Mouse (Mus musculus) neural tube, embryonic 13.5 days (tissue): ENCODE results near the gene Tbx21. TPM values are rescaled to one million over a fixed set of nuclear protein-coding genes. Genes with fewer than 3 reads are reported as not detected.

ENCODE experiments used
- ATAC-seq: fragments of 200-750 bp; cut with Nextera tagmentation; 2 replicates; pipeline ENCODE4 v1.8.0; 2017; ENCODE audit warnings: low read depth, mild to moderate bottlenecking, moderate TSS enrichment, moderate library complexity
- H3K27ac ChIP-seq: fragments of 300-500 bp; sonication (generic); replicated peaks from 2 replicates; pipeline ENCODE4 v1.5.1; 2015; ENCODE audit warnings: moderate library complexity, mild to moderate bottlenecking, inconsistent platforms
- H3K27me3 ChIP-seq: fragments of 300-500 bp; sonication (generic); 2 replicates; pipeline ENCODE4 v1.6.1; 2015; ENCODE audit warnings: mild to moderate bottlenecking, inconsistent platforms
- H3K36me3 ChIP-seq: fragments of 300-500 bp; sonication (generic); 2 replicates; pipeline ENCODE4 v1.6.1; 2015; ENCODE audit warnings: mild to moderate bottlenecking, inconsistent platforms
- H3K4me1 ChIP-seq: fragments of 300-500 bp; sonication (generic); replicated peaks from 2 replicates; pipeline ENCODE4 v1.6.1; 2015; ENCODE audit warnings: inconsistent platforms
- H3K4me2 ChIP-seq: fragments of 300-500 bp; sonication (generic); 2 replicates; pipeline ENCODE4 v1.6.1; 2015; ENCODE audit warnings: inconsistent platforms, mild to moderate bottlenecking, moderate library complexity
- H3K4me3 ChIP-seq: fragments of 300-500 bp; sonication (generic); 2 replicates; pipeline ENCODE4 v1.5.1; 2015; ENCODE audit warnings: mild to moderate bottlenecking, inconsistent platforms
- H3K9ac ChIP-seq: fragments of 300-500 bp; sonication (generic); 2 replicates; pipeline ENCODE4 v1.6.1; 2015; ENCODE audit warnings: moderate library complexity, mild to moderate bottlenecking, inconsistent platforms
- H3K9me3 ChIP-seq: fragments of 300-500 bp; sonication (generic); 2 replicates; pipeline ENCODE4 v1.6.1; 2016; ENCODE audit warnings: inconsistent platforms
- WGBS: fragments of 180-500 bp; shearing (Covaris S2); methylation state at CpG from one replicate; pipeline ENCODE4 v1.1.7; 2015; 5-methylcytosine and 5-hydroxymethylcytosine counted together
- polyA plus RNA-seq: library from polyadenylated mRNA; unstranded; fragments of >200 nt; fragmentation: Nextera tagmentation; extraction: Ambion mirVana; gene quantifications from 2 replicates; pipeline ENCODE4 v1.2.1, GENCODE M21; 2015

The Tbx21 gene
- polyA plus RNA-seq, 1 experiment from 2014 or later, result 0.07 TPM

DNA sequence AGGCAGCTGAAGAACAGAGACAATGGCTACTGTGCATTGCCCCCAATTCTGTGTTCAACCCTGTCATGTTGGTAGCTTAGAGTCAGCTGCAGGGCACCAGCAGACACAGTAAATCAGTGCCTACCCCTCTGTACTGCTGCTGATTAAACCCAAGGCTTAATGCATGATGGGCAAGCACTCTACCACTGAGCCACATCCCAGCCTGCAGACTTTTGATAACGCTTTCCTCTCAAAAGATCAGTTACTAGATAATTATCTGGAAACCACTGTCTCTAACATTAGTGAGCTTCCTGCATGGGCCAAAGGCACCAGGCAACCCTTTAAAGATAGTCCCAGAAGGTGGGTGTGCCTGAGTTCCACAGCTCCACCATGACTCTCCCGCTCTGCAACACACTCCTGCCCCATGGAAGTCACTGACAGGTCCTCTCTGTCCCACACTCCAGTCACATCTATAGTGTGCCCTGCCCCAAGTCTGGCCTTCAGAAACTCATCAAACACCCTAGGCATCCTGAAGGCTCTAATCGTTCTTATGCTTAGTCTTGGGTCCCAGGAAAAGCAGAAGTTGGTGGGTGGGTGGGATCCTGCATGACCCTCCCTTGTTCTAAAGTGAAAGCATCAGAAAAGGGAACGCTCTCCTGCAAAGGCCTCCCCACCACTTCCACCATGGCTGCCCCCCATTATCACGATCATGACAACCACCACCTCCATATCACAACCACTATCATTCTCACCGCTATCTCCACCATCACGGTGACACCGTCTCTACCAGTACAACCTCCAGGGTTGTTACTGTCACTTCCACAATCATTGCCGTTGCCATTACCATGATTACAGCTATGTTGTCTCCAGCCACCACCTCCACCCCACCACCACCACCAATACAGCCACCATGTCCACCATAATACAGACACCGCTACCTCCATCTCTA lies 11.7 kb downstream of the Tbx21 start:
- no peak for ATAC-seq
- WGBS, result 94% methylated on average over 10 of the region's 10 CpGs
- H3K27ac ChIP-seq, result no peak overlapping the region
- no peaks in the 10 kb centered on the region for H3K9me3 ChIP-seq
- no peaks in the 10 kb centered on the region for H3K36me3 ChIP-seq
- H3K4me3 ChIP-seq, result no peak overlapping the region
- peaks cover 24% of the 10 kb centered on the region for H3K27me3 ChIP-seq
- H3K9ac ChIP-seq, result no peak overlapping the region
- no peaks in the 10 kb centered on the region for H3K4me1 ChIP-seq
- H3K4me2 ChIP-seq, result no peak overlapping the region

DNA sequence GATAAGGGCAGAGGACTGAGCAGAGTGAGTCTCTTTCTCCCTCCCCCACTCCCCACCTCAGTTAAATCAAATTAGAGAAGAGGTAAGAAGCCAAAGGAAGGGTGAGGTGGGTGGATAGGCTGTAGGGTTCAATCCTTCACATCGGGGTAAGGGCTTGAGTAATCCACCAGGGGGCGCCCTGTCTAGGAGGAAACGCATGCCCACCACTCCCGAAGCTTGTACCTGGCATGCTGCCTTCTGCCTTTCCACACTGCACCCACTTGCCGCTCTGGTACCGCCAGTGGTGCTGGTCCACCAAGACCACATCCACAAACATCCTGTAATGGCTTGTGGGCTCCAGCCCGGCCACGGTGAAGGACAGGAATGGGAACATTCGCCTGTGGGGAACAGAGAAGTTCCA lies 13.4 kb downstream of the Tbx21 start:
- H3K4me1 ChIP-seq, result no peaks in the 10 kb centered on the region
- no peak for ATAC-seq
- H3K27ac ChIP-seq, result no peak overlapping the region
- H3K9me3 ChIP-seq, result no peaks in the 10 kb centered on the region
- H3K27me3 ChIP-seq, result peaks cover 40% of the 10 kb centered on the region
- no peak overlapping the region for H3K4me2 ChIP-seq
- H3K9ac ChIP-seq, result no peak overlapping the region
- no peak overlapping the region for H3K4me3 ChIP-seq
- WGBS, result 18% methylated on average over 9 of the region's 9 CpGs
- no peaks in the 10 kb centered on the region for H3K36me3 ChIP-seq

- Histone ChIP-seq H3K27me3 (peaks cover 46% of the 10 kb centered on the region), H3K9ac (no peak overlapping the region), H3K4me3 (no peak overlapping the region), H3K36me3 (no peaks in the 10 kb centered on the region), H3K4me2 (no peak overlapping the region), H3K27ac (no peak overlapping the region), H3K9me3 (no peaks in the 10 kb centered on the region), H3K4me1 (no peaks in the 10 kb centered on the region)
- WGBS, result 30% methylated on average over 18 of the region's 18 CpGs
- no peak for ATAC-seq
Observed at GRCm38 (mm10) chr11:97098791-97099190, 16.3 kb downstream of the Tbx21 start.

DNA sequence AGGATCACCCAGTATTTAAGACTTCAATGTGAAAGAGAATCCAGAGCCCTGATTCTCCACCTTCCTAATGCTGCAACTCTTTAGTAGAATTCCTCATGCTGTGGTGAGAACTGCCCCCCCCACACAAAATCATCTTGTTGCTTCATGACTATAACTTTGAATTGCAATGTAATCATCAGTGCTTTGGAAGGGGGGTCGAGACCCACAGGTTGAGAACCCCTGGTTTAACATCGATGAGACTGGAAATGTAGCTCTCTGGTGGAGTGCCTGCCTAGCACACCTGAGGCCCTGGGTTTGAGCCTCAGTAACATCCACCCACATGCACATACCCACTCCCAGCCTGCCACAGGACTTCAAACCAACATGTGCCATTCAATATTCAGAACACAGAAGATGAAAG lies 20.5 kb downstream of the Tbx21 start:
- ATAC-seq, result no peak
- Histone ChIP-seq H3K27ac (no peak overlapping the region), H3K36me3 (no peaks in the 10 kb centered on the region), H3K4me3 (no peak overlapping the region), H3K9me3 (no peaks in the 10 kb centered on the region), H3K4me1 (no peaks in the 10 kb centered on the region), H3K9ac (no peak overlapping the region), H3K27me3 (peaks cover 34% of the 10 kb centered on the region), H3K4me2 (no peak overlapping the region)
- 60% methylated on average over 2 of the region's 2 CpGs for WGBS

DNA sequence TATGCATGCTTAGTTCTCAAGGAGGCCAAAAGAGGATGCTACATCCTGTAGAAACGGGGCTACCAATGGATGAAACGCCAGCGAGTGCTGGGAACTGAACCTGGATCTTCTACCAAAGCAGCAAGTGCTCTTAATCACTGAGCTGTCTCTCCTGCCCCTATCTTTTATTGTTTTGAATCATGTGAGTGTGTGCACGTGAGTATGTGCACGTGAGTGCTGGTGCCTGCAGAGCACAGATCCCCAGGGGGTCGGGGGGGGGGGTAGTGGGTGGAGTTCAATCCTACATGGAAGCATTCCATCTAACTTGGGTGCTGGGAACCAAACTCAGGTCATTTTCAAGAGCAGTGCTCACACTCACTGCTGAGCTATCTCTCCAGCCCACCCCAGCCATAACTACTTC lies 28.8 kb downstream of the Tbx21 start:
- H3K9me3 ChIP-seq, result peaks cover 5% of the 10 kb centered on the region; the same call in 1 of the 2 replicates
- no peak for ATAC-seq

DNA sequence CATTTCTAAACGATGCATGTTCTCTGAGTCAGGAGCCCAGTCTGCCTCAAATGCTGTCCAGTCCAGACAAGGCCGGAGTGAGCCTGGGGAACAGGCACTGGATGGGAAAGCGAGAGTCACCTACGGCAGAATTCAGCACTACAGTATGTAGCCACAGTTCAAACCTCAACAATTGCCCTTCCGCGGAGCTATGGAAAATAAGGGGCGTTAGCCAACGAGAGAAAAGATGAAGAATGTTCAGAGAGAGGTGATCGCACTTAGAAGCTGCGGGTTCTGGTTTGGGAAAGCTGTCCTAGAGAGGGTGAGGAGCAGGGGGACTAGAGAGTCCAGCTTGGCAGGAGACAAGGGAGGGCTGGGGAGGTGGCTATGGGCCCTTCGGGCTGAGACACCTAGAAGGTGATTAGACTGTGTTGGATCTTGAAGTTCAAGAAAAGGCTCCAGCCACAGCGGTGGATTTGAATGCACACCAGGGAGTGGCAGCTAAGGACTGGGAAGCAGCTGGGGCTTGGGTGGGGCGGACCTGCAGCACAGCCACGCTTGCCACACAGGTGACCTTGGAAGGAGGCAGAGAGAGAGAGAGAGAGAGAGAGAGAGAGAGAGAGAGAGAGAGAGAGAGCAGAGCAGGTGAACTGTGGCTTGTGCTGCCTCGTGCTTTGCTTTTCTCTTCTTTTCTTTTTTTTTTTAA lies 30.2 kb downstream of the Tbx21 start:
- Histone ChIP-seq H3K36me3 (no peaks in the 10 kb centered on the region), H3K4me2 (no peak overlapping the region), H3K9me3 (peaks cover 5% of the 10 kb centered on the region; the same call in 1 of the 2 replicates), H3K27me3 (no peaks in the 10 kb centered on the region; the same call in 1 of the 2 replicates), H3K27ac (no peak overlapping the region), H3K4me1 (peaks cover 12% of the 10 kb centered on the region; the same call in 1 of the 2 replicates), H3K9ac (no peak overlapping the region), H3K4me3 (no peak overlapping the region)
- 90% methylated on average over 14 of the region's 15 CpGs for WGBS
- ATAC-seq, result no peak

More for the DNA sequence above, 28.8 kb downstream of the Tbx21 start:
- H3K27me3 ChIP-seq, result no peaks in the 10 kb centered on the region; the same call in 1 of the 2 replicates
- H3K4me3 ChIP-seq, result no peak overlapping the region
- no peaks in the 10 kb centered on the region for H3K36me3 ChIP-seq
- H3K4me2 ChIP-seq, result no peak overlapping the region
- H3K27ac ChIP-seq, result no peak overlapping the region
- 79% methylated on average over 6 of the region's 6 CpGs for WGBS
- no peak overlapping the region for H3K9ac ChIP-seq
- peaks cover 12% of the 10 kb centered on the region; the same call in 1 of the 2 replicates for H3K4me1 ChIP-seq

DNA sequence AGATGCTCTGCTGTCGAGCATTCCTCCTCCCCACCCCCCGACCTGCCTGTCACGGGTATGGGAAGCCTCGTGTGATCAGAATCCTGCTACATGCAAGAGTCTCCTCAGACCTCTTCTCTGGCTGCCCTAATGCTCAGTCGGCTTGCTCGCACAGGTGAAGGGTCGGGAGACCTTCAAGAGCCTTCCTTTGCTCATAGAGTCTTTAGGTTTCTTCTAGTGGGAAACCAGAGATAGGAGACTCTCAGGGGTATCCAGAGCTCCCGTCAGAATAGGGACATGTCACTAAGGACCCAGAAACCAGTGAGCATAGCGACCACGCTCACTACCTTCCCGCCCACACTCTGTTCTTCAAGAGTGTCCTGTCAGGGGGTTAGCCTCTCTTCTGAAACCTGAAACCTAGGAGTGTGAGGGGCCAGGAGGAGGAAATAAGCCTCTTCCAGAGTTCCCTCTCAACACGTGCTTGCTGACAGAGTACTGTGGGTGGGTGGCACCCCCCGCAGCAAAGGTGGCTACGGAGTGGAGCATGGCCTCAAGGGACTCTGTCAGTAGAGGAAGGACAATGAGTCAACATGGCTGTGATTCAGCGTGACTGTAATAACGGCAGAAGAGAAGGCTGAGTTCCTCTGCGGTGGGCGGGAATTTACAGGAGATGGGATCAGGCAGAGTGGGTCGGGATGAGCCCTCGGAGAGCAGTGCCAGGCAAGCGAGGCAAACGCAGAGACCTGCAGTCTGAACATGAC lies 31.6 kb downstream of the Tbx21 start:
- Histone ChIP-seq H3K4me3 (no peak overlapping the region), H3K9me3 (peaks cover 2% of the 10 kb centered on the region; the same call in 1 of the 2 replicates), H3K4me1 (peaks cover 12% of the 10 kb centered on the region; the same call in 1 of the 2 replicates), H3K36me3 (no peaks in the 10 kb centered on the region), H3K27me3 (no peaks in the 10 kb centered on the region; the same call in 1 of the 2 replicates), H3K27ac (0 out of 2 replicates have a peak overlapping the region, but pooled peaks have one; percentile 2), H3K4me2 (peak overlapping the region; percentile 31), H3K9ac (peak overlapping the region; percentile 1; the same call in 1 of the 2 replicates)
- ATAC-seq, result no peak
- WGBS, result 38% methylated on average over 22 of the region's 22 CpGs

GRCm38 (mm10) chr11:97082977-97083376 lies 32.2 kb downstream of the Tbx21 start:
- no peaks in the 10 kb centered on the region for H3K36me3 ChIP-seq
- peaks cover 12% of the 10 kb centered on the region; the same call in 1 of the 2 replicates for H3K4me1 ChIP-seq
- no peak overlapping the region for H3K4me3 ChIP-seq
- H3K9me3 ChIP-seq, result no peaks in the 10 kb centered on the region
- H3K27ac ChIP-seq, result no peak overlapping the region
- 41% methylated on average over 11 of the region's 11 CpGs for WGBS
- no peaks in the 10 kb centered on the region; the same call in 1 of the 2 replicates for H3K27me3 ChIP-seq
- no peak overlapping the region for H3K9ac ChIP-seq
- no peak for ATAC-seq
- H3K4me2 ChIP-seq, result no peak overlapping the region

DNA sequence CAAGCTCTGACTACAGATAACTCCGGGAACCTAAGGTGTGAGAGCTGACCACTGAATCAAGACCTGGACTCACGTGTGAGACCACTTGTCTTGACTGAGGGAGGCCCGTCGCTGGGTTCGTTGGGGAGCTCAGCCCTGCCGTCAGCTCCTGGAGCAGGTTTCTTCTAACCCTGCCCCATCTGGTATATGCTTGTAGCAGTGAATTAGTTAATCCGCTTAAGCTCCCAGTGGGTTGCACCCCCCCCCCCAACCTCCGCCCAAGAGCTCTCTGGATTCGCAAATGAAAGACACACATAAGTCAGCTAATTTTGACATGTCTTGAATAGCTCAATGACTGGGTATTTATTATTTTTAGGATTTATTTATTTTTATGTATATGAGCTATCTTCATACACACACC lies 34.8 kb downstream of the Tbx21 start:
- Histone ChIP-seq H3K27ac (no peak overlapping the region), H3K4me2 (no peak overlapping the region), H3K4me3 (no peak overlapping the region), H3K4me1 (peaks cover 12% of the 10 kb centered on the region; the same call in 1 of the 2 replicates), H3K36me3 (no peaks in the 10 kb centered on the region), H3K27me3 (no peaks in the 10 kb centered on the region; the same call in 1 of the 2 replicates), H3K9ac (no peak overlapping the region), H3K9me3 (no peaks in the 10 kb centered on the region)
- no peak for ATAC-seq
- WGBS, result 53% methylated on average over 9 of the region's 9 CpGs

DNA sequence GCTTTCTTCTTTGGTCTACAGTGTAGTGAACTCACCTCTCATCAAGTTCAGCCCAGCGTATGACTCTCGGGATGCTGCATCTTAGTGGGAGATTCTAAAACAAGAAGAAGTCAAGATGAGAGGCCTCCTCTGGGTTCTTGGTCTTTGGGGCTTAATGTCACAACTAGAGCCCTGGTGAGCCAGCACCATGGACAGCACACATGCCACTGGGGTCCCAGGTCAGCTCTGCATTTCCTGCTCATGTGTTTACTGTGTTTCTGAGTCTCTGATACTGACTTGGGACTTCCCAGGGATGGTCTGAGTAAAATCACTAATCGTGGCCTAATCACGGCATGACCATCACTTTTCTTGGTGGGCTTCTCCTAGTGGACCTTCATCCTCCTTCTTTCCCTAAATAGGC lies 36.4 kb downstream of the Tbx21 start:
- Histone ChIP-seq H3K27me3 (no peaks in the 10 kb centered on the region; the same call in 1 of the 2 replicates), H3K9me3 (no peaks in the 10 kb centered on the region), H3K9ac (no peak overlapping the region), H3K36me3 (no peaks in the 10 kb centered on the region), H3K4me2 (no peak overlapping the region), H3K4me3 (no peak overlapping the region), H3K4me1 (peaks cover 5% of the 10 kb centered on the region; the same call in 1 of the 2 replicates), H3K27ac (no peak overlapping the region)
- 62% methylated on average over 4 of the region's 4 CpGs for WGBS
- ATAC-seq, result no peak

DNA sequence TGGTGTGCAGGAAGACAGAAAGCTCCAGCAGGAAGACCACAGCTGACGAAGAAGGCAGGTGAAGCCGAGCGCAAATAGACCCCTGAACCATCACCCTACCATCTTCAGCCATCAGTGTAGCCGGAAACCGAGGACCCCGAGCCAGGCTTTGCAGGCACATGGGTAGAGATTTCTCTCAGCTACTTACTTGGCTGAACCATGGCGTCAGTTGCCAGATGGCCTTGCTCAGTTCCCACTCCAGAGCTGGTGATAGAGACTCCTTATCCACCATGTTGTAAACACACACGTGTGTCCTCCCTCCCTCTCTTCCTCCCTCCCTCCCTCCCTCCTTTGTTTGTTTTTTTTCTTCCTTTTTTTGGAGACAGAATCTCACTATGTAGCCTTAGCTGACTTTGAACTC lies 40.9 kb downstream of the Tbx21 start:
- Histone ChIP-seq H3K36me3 (no peaks in the 10 kb centered on the region), H3K4me3 (no peak overlapping the region), H3K4me2 (no peak overlapping the region), H3K27me3 (no peaks in the 10 kb centered on the region), H3K9ac (no peak overlapping the region), H3K27ac (no peak overlapping the region), H3K4me1 (no peaks in the 10 kb centered on the region), H3K9me3 (no peaks in the 10 kb centered on the region)
- ATAC-seq, result no peak
- 79% methylated on average over 8 of the region's 8 CpGs for WGBS
